Mouse (Mus musculus): ENCODE measurements around the gene Fcgr1. TPM values are rescaled to one million over a fixed set of nuclear protein-coding genes. Genes with fewer than 3 reads are reported as not detected.
"Not testable (repeated sequence)": the region's sequence is repeated elsewhere in the genome, so short reads cannot be mapped to it uniquely, and the experiment has no call there.

Gene Fcgr1
- total and polyA plus RNA-seq, 2 experiments, result 2.2 to 3.7 TPM

DNA sequence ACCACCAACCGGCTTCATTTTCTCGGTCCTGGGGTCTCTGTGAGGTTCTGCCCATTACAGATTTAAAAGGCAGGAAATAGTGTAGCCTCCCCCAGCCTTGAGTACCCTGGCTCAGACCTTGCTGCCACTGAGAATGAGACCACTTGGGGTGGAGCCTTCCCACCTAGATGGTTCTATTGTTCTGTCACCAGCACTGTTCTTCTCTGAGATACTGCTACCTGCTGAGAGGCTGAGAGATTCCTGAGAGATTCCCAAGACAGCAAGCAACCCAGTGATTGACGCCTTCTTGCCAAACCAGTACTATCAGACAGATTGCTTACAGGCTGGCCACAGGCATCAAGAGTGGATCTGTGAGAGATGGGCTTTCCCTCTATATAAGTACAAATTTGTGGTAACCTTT lies 4.6 kb downstream of the Fcgr1 start:
- Histone ChIP-seq H3K27me3 (ENCODE audit: control insufficient read depth, insufficient read depth, low read length) (no peaks in the 10 kb centered on the region), H3K27ac (replicated peaks; ENCODE audit: insufficient read depth, low read depth, low read length) (no peak overlapping the region), H3K4me3 (ENCODE audit: insufficient read depth, low read depth, low read length) (no peak overlapping the region), H3K4me1 (ENCODE audit: control insufficient read depth, insufficient read depth, low read length) (no peaks in the 10 kb centered on the region), H3K36me3 (ENCODE audit: control insufficient read depth, insufficient read depth, low read length) (no peaks in the 10 kb centered on the region), H3K79me2 (ENCODE audit: control insufficient read depth, insufficient read depth, low read length) (no peaks in the 10 kb centered on the region), H3K9ac (ENCODE audit: low read depth, low read length) (no peak overlapping the region)
- 80% methylated on average over 3 of the region's 3 CpGs for WGBS
- TF ChIP-seq CTCF (IDR thresholded peaks at IDR 0.05; ENCODE audit: low read depth, low read length) (no peak), POLR2A (IDR thresholded peaks at IDR 0.05; ENCODE audit: extremely low read depth, insufficient read depth, low read length) (no peak)
- DNase-seq (ENCODE audit: extremely low read depth, low read depth, low spot score), result no peak

- WGBS, result 90% methylated on average over 11 of the region's 11 CpGs
- not testable (repeated sequence) for H3K27ac ChIP-seq (replicated peaks; ENCODE audit: insufficient read depth, low read depth, low read length); H3K27me3 ChIP-seq (ENCODE audit: control insufficient read depth, insufficient read depth, low read length); H3K36me3 ChIP-seq (ENCODE audit: control insufficient read depth, insufficient read depth, low read length); DNase-seq (ENCODE audit: extremely low read depth, low read depth, low spot score); H3K4me3 ChIP-seq (ENCODE audit: insufficient read depth, low read depth, low read length); H3K9ac ChIP-seq (ENCODE audit: low read depth, low read length); H3K4me1 ChIP-seq (ENCODE audit: control insufficient read depth, insufficient read depth, low read length); H3K79me2 ChIP-seq (ENCODE audit: control insufficient read depth, insufficient read depth, low read length)
- peak; percentile 69 for TF ChIP-seq CTCF (IDR thresholded peaks at IDR 0.05; ENCODE audit: low read depth, low read length)
These were observed 6.4 kb downstream of the Fcgr1 start for GRCm38 (mm10) chr3:96287334-96287733.

GRCm38 (mm10) chr3:96284457-96284856 lies 9.3 kb downstream of the Fcgr1 start:
- no peak overlapping the region for H3K27ac ChIP-seq (replicated peaks; ENCODE audit: insufficient read depth, low read depth, low read length)
- WGBS, result 28% methylated on average over 4 of the region's 4 CpGs
- no peak for TF ChIP-seq POLR2A (IDR thresholded peaks at IDR 0.05; ENCODE audit: extremely low read depth, insufficient read depth, low read length)
- no peak for TF ChIP-seq CTCF (IDR thresholded peaks at IDR 0.05; ENCODE audit: low read depth, low read length)
- no peaks in the 10 kb centered on the region for H3K79me2 ChIP-seq (ENCODE audit: control insufficient read depth, insufficient read depth, low read length)
- peaks cover 5% of the 10 kb centered on the region for H3K27me3 ChIP-seq (ENCODE audit: control insufficient read depth, insufficient read depth, low read length)
- no peak overlapping the region for H3K9ac ChIP-seq (ENCODE audit: low read depth, low read length)
- no peak for DNase-seq (ENCODE audit: extremely low read depth, low read depth, low spot score)
- no peak overlapping the region for H3K4me3 ChIP-seq (ENCODE audit: insufficient read depth, low read depth, low read length)
- no peaks in the 10 kb centered on the region for H3K36me3 ChIP-seq (ENCODE audit: control insufficient read depth, insufficient read depth, low read length)
- H3K4me1 ChIP-seq (ENCODE audit: control insufficient read depth, insufficient read depth, low read length), result no peaks in the 10 kb centered on the region

DNA sequence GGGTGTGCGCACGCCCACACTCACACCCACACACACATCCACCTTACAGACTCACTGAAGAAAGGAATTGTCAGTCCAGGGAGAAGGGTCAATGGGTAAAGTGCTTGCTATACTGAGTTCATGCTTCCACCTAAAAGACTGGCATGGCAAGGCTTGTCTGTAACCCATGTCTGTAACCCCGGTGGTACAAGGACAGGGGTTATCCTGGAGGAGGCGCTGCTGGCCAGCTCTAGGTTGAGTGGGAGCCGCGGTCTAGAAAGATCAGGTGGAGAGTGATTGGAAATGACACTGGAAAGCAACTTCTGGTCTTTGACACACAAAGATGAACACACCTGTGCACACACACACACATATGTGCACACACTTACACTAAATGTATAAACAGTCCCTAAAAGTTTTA lies 13.1 kb downstream of the Fcgr1 start:
- H3K27ac ChIP-seq (replicated peaks; ENCODE audit: insufficient read depth, low read depth, low read length), result no peak overlapping the region
- no peak for DNase-seq (ENCODE audit: extremely low read depth, low read depth, low spot score)
- WGBS, result 76% methylated on average over 6 of the region's 6 CpGs
- H3K4me3 ChIP-seq (ENCODE audit: insufficient read depth, low read depth, low read length), result no peak overlapping the region
- TF ChIP-seq POLR2A (IDR thresholded peaks at IDR 0.05; ENCODE audit: extremely low read depth, insufficient read depth, low read length) (no peak), CTCF (IDR thresholded peaks at IDR 0.05; ENCODE audit: low read depth, low read length) (no peak)
- peaks cover 5% of the 10 kb centered on the region for H3K27me3 ChIP-seq (ENCODE audit: control insufficient read depth, insufficient read depth, low read length)
- no peaks in the 10 kb centered on the region for H3K4me1 ChIP-seq (ENCODE audit: control insufficient read depth, insufficient read depth, low read length)
- no peaks in the 10 kb centered on the region for H3K36me3 ChIP-seq (ENCODE audit: control insufficient read depth, insufficient read depth, low read length)
- H3K9ac ChIP-seq (ENCODE audit: low read depth, low read length), result no peak overlapping the region
- H3K79me2 ChIP-seq (ENCODE audit: control insufficient read depth, insufficient read depth, low read length), result no peaks in the 10 kb centered on the region

DNA sequence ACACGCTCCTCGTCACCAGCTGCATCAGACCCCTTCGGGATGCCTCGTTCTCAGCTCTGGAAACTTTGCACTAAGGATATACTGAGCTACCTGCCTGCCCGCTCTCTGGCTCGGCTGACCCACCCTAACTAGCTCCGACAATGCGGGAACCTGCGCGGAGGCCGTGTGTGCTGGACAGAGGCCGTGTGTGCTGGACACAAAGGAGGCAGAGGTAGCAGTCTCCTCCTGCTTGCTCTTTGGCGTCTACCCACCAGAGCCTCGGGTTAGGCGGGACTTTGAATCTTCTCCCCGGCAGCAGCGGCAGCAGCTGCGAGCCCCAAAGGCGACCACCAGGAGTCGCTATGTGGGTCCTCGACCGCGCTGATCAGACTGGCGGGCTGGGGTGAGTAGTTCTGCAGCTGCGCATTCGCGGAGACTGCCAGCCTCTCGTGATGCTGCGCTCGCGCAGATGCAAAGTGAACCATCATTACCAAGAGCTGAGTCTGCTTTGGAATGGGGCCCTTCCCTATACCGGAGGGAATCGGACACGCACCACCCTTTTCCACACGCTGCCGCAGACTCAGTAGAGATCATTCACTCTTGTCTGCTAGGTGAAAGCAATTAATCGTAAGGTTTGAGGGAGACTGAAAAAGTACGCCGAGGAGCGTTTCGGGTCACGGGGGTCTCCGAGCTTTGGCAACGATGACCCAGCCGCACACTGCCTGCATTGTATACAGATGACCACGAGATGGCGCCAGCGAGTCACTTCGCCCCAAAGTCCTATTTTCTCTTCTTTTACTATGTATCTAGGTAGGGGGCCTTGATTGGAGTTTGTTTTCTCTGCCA lies 15.8 kb downstream of the Fcgr1 start:
- WGBS, result 2% methylated on average over 49 of the region's 49 CpGs
- peak overlapping the region; percentile 26 for H3K9ac ChIP-seq (ENCODE audit: low read depth, low read length)
- peak; percentile 90 for TF ChIP-seq CTCF (IDR thresholded peaks at IDR 0.05; ENCODE audit: low read depth, low read length)
- no peak for TF ChIP-seq POLR2A (IDR thresholded peaks at IDR 0.05; ENCODE audit: extremely low read depth, insufficient read depth, low read length)
- no peaks in the 10 kb centered on the region for H3K4me1 ChIP-seq (ENCODE audit: control insufficient read depth, insufficient read depth, low read length)
- no peaks in the 10 kb centered on the region for H3K79me2 ChIP-seq (ENCODE audit: control insufficient read depth, insufficient read depth, low read length)
- no peaks in the 10 kb centered on the region for H3K27me3 ChIP-seq (ENCODE audit: control insufficient read depth, insufficient read depth, low read length)
- DNase-seq (ENCODE audit: extremely low read depth, low read depth, low spot score), result peak; percentile 46
- no peaks in the 10 kb centered on the region for H3K36me3 ChIP-seq (ENCODE audit: control insufficient read depth, insufficient read depth, low read length)
- no peak overlapping the region for H3K27ac ChIP-seq (replicated peaks; ENCODE audit: insufficient read depth, low read depth, low read length)
- H3K4me3 ChIP-seq (ENCODE audit: insufficient read depth, low read depth, low read length), result peak overlapping the region; percentile 57

DNA sequence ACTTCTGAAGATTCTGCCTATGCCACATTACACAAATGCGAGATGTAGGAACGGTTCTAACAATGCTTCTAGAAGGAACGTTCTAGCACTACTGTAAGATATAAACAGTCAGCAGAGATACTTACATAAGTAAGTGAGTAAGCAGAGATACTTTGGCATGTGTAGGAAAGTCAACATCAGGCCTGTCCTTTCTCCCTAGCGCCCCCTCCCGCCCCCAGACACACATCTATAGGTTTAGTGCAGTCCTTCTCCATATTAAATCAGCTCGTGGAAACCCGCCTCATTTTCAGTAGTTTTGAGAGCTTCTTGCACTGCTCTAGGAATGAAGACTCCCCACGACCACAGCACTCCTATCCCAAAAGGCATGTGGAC lies 16.4 kb downstream of the Fcgr1 start:
- Histone ChIP-seq H3K4me1 (ENCODE audit: control insufficient read depth, insufficient read depth, low read length) (no peaks in the 10 kb centered on the region), H3K27ac (replicated peaks; ENCODE audit: insufficient read depth, low read depth, low read length) (no peak overlapping the region), H3K36me3 (ENCODE audit: control insufficient read depth, insufficient read depth, low read length) (no peaks in the 10 kb centered on the region), H3K79me2 (ENCODE audit: control insufficient read depth, insufficient read depth, low read length) (no peaks in the 10 kb centered on the region), H3K9ac (ENCODE audit: low read depth, low read length) (no peak overlapping the region), H3K4me3 (ENCODE audit: insufficient read depth, low read depth, low read length) (no peak overlapping the region), H3K27me3 (ENCODE audit: control insufficient read depth, insufficient read depth, low read length) (no peaks in the 10 kb centered on the region)
- WGBS, result 33% methylated on average over 8 of the region's 8 CpGs
- DNase-seq (ENCODE audit: extremely low read depth, low read depth, low spot score), result no peak
- no peak for TF ChIP-seq CTCF (IDR thresholded peaks at IDR 0.05; ENCODE audit: low read depth, low read length)
- no peak for TF ChIP-seq POLR2A (IDR thresholded peaks at IDR 0.05; ENCODE audit: extremely low read depth, insufficient read depth, low read length)
